Mouse (Mus musculus): ENCODE results near the gene Cdc42ep5.

Cdc42ep5 gene

GRCm38 (mm10) chr7:4125306-4125705, 39.4 kb downstream of the Cdc42ep5 start:
- DNase-seq (ENCODE audit: low read depth): no peak

- no peak for DNase-seq (ENCODE audit: low read depth)
These were observed 39.8 kb downstream of the Cdc42ep5 start for GRCm38 (mm10) chr7:4124856-4125255.

GRCm38 (mm10) chr7:4124315-4124759, 40.3 kb downstream of the Cdc42ep5 start:
- peak; percentile 44 for DNase-seq (ENCODE audit: low read depth)

GRCm38 (mm10) chr7:4123732-4124131, 40.9 kb downstream of the Cdc42ep5 start:
- no peak for DNase-seq (ENCODE audit: low read depth)

GRCm38 (mm10) chr7:4122783-4123182, 41.9 kb downstream of the Cdc42ep5 start:
- no peak for DNase-seq (ENCODE audit: low read depth)

GRCm38 (mm10) chr7:4122076-4122768, 42.4 kb downstream of the Cdc42ep5 start:
- no peak for DNase-seq (ENCODE audit: low read depth)

- no peak for DNase-seq (ENCODE audit: low read depth)
These were observed 44.4 kb downstream of the Cdc42ep5 start for GRCm38 (mm10) chr7:4119976-4120921.

GRCm38 (mm10) chr7:4119344-4119902, 45.2 kb downstream of the Cdc42ep5 start, which contains the start of gene Ttyh1:
Ttyh1 (plus strand) TSS chr7:4119408.
- DNase-seq (ENCODE audit: low read depth): no peak

GRCm38 (mm10) chr7:4117050-4117814, 47.4 kb downstream of the Cdc42ep5 start:
- no peak for DNase-seq (ENCODE audit: low read depth)

GRCm38 (mm10) chr7:4111766-4112165, 52.9 kb downstream of the Cdc42ep5 start:
- DNase-seq (ENCODE audit: low read depth): no peak

GRCm38 (mm10) chr7:4103411-4103810, 61.2 kb downstream of the Cdc42ep5 start:
- DNase-seq (ENCODE audit: low read depth): no peak
